Mouse (Mus musculus) kidney, adult 8-10 months (tissue): Measurements from ENCODE around the gene Zfp454.

Experiments
- DNase-seq, 2 experiments: peaks; one replicate each; pipeline ENCODE4 v3.0.0; 2022

The Zfp454 gene

GRCm38 (mm10) chr11:50841023-50841735, 46.3 kb downstream of the Zfp454 start, which contains the start of gene Zfp879:
Gene Zfp879 (minus strand): TSS chr11:50841552.
- DNase-seq: peak; percentile 95

GRCm38 (mm10) chr11:50835727-50836126, 51.7 kb downstream of the Zfp454 start:
- no peak for DNase-seq

- DNase-seq: peak; percentile 79 to 84
Measured at GRCm38 (mm10) chr11:50827010-50827953, 60.2 kb downstream of the Zfp454 start, which contains the start of gene Zfp354c. Gene Zfp354c (minus strand): TSS chr11:50827724.

GRCm38 (mm10) chr11:50826214-50826613, 61.2 kb downstream of the Zfp454 start:
- peak in 1 of 2 experiments; percentile 19 for DNase-seq
